Mouse (Mus musculus): ENCODE measurements around the gene Slamf7. TPM values are rescaled to one million over a fixed set of nuclear protein-coding genes. Genes with fewer than 3 reads are reported as not detected.
A peak's percentile ranks its signal among the peaks of the same experiment; 100 is the strongest.

Gene Slamf7
- total RNA-seq (2012; rRNA removed) (6.8 and 10.5 TPM in 2 replicates), total RNA-seq (2014; rRNA removed) (15.4 and 15.8 TPM in 2 replicates), polyA plus RNA-seq (2012; ENCODE audit: insufficient read length, low read depth) (9.5 and 10.6 TPM in 2 replicates)

- in situ Hi-C loops (cut with MboI; ENCODE audit: low pct_ligation_motif_present, low pct_unique_long_range_greater_than_20kb, low sequenced_read_pairs) (no loop called here), dilution Hi-C loops (cut with MboI; ENCODE audit: extremely low pct_ligation_motif_present, extremely low pct_unique_long_range_greater_than_20kb, low sequenced_read_pairs) (no loop called here)
- Histone ChIP-seq H3K27me3 (replicated peaks) (no peaks in the 10 kb centered on the region), H3K79me2 (replicated peaks; ENCODE audit: control insufficient read depth, extremely low read depth, insufficient read depth, poor library complexity, severe bottlenecking) (no peaks in the 10 kb centered on the region), H3K36me3 (replicated peaks in 1 of 2; ENCODE audit: control insufficient read depth in 1 of 2, insufficient read depth in 1 of 2, low read length in 1 of 2) (no peaks in the 10 kb centered on the region), H3K4me1 (ENCODE audit: control insufficient read depth in 1 of 2, insufficient read depth in 2 of 2) (peaks cover 7 to 16% of the 10 kb centered on the region in 2 experiments; a peak in 3 of 4 replicates), H3K27ac (ENCODE audit: insufficient read depth, low read depth) (no peak within 1 kb of the TSS), H3K4me3 (replicated peaks in 1 of 3; ENCODE audit: low read depth in 2 of 3, low read length in 2 of 3, poor library complexity in 1 of 3) (no peak within 1 kb of the TSS), H3K9me3 (replicated peaks; ENCODE audit: low read length) (no peaks in the 10 kb centered on the region), H3K4me2 (ENCODE audit: insufficient read depth, low read depth, poor library complexity, severe bottlenecking) (no peak within 1 kb of the TSS), H3K9ac (ENCODE audit: insufficient read depth, low read depth) (no peak within 1 kb of the TSS)
- TF ChIP-seq MXI1 (IDR thresholded peaks at IDR 0.05; ENCODE audit: low read depth, low read length): no peak
- TF ChIP-seq KAT2A (IDR thresholded peaks at IDR 0.05; ENCODE audit: insufficient replicate concordance, low read length): no peak
- no peak for TF ChIP-seq MAFK (IDR thresholded peaks at IDR 0.05; ENCODE audit: insufficient replicate concordance, low read length)
- no peak for TF ChIP-seq HCFC1 (IDR thresholded peaks at IDR 0.05; ENCODE audit: low read depth, low read length)
- no peak for TF ChIP-seq GABPA (IDR thresholded peaks at IDR 0.05; ENCODE audit: insufficient replicate concordance, low read depth, low read length)
- TF ChIP-seq JUN (IDR thresholded peaks at IDR 0.05; ENCODE audit: insufficient read depth, low read depth, low read length): no peak
- no peak for TF ChIP-seq POLR2AphosphoS2 (IDR thresholded peaks at IDR 0.05; ENCODE audit: low read depth, low read length)
- no peak for TF ChIP-seq BHLHE40 (IDR thresholded peaks at IDR 0.05; ENCODE audit: low read depth, low read length)
- no peak for TF ChIP-seq ZNF384 (IDR thresholded peaks at IDR 0.05; ENCODE audit: low read depth, low read length)
- TF ChIP-seq IRF4 (IDR thresholded peaks at IDR 0.05; ENCODE audit: low read depth, low read length): no peak
- no peak for TF ChIP-seq ETS1 (conservative IDR thresholded peaks at IDR 0.05; ENCODE audit: low read depth, low read length)
- TF ChIP-seq TCF12 (IDR thresholded peaks at IDR 0.05; ENCODE audit: low read depth, low read length): no peak
- TF ChIP-seq CHD2 (IDR thresholded peaks at IDR 0.05; ENCODE audit: low read length): no peak
- no peak for TF ChIP-seq RAD21 (IDR thresholded peaks at IDR 0.05; ENCODE audit: low read depth, low read length)
- DNase-seq (ENCODE audit: extremely low read depth): no peak
These were observed at the start of gene Slamf7 for GRCm38 (mm10) chr1:171652734-171653133. TSS of gene Slamf7 (minus strand) at chr1:171653035.

GRCm38 (mm10) chr1:171698983-171699382 lies 46.1 kb upstream of the Slamf7 start:
- peaks cover 0 to 20% of the 10 kb centered on the region in 2 experiments; a peak in 1 of 4 replicates for H3K4me1 ChIP-seq (ENCODE audit: control insufficient read depth in 1 of 2, insufficient read depth in 2 of 2)
- DNase-seq (ENCODE audit: extremely low read depth): peak; percentile 90
- no peak overlapping the region for H3K27ac ChIP-seq (ENCODE audit: insufficient read depth, low read depth)
- H3K27me3 ChIP-seq (replicated peaks): no peaks in the 10 kb centered on the region
- H3K79me2 ChIP-seq (replicated peaks; ENCODE audit: control insufficient read depth, extremely low read depth, insufficient read depth, poor library complexity, severe bottlenecking): peaks cover 10% of the 10 kb centered on the region; the same call in 1 of the 2 replicates
- no peak overlapping the region for H3K4me3 ChIP-seq (replicated peaks in 1 of 3; ENCODE audit: low read depth in 2 of 3, low read length in 2 of 3, poor library complexity in 1 of 3)
- H3K36me3 ChIP-seq (replicated peaks in 1 of 2; ENCODE audit: control insufficient read depth in 1 of 2, insufficient read depth in 1 of 2, low read length in 1 of 2): peaks cover 41 to 83% of the 10 kb centered on the region in 2 experiments
- H3K9me3 ChIP-seq (replicated peaks; ENCODE audit: low read length): no peaks in the 10 kb centered on the region
- peak; percentile 52 for TF ChIP-seq ZC3H11A (IDR thresholded peaks at IDR 0.05; ENCODE audit: low read depth, low read length)
- no peak for TF ChIP-seq UBTF (IDR thresholded peaks at IDR 0.05; ENCODE audit: low read depth, low read length)
- no peak for TF ChIP-seq EP300 (IDR thresholded peaks at IDR 0.05; ENCODE audit: low read length)
- TF ChIP-seq POLR2AphosphoS2 (IDR thresholded peaks at IDR 0.05; ENCODE audit: low read depth, low read length): no peak
- no peak for TF ChIP-seq ELF1 (IDR thresholded peaks at IDR 0.05; ENCODE audit: low read depth, low read length)
- TF ChIP-seq CTCF (conservative IDR thresholded peaks at IDR 0.05 in 1 of 2, IDR thresholded peaks at IDR 0.05 in 1 of 2; ENCODE audit: low read depth in 2 of 2, low read length in 2 of 2): peak; percentile 38 to 98; a peak in 3 of 4 replicates
- peak; percentile 73 for TF ChIP-seq ZNF384 (IDR thresholded peaks at IDR 0.05; ENCODE audit: low read depth, low read length)
- no peak for TF ChIP-seq ZKSCAN1 (IDR thresholded peaks at IDR 0.05; ENCODE audit: borderline replicate concordance, low read depth, low read length)
- TF ChIP-seq RCOR1 (conservative IDR thresholded peaks at IDR 0.05; ENCODE audit: low read depth, low read length): no peak
- no peak for TF ChIP-seq TCF12 (IDR thresholded peaks at IDR 0.05; ENCODE audit: low read depth, low read length)
- no peak for TF ChIP-seq E2F4 (IDR thresholded peaks at IDR 0.05; ENCODE audit: insufficient replicate concordance, low read depth, low read length)
- TF ChIP-seq RAD21 (IDR thresholded peaks at IDR 0.05; ENCODE audit: low read depth, low read length): peak; percentile 90
- no peak for TF ChIP-seq JUND (conservative IDR thresholded peaks at IDR 0.05; ENCODE audit: low read depth, low read length)
- no peak for TF ChIP-seq CHD1 (IDR thresholded peaks at IDR 0.05; ENCODE audit: low read depth, low read length)
- peak; percentile 94 for TF ChIP-seq SMC3 (IDR thresholded peaks at IDR 0.05; ENCODE audit: low read depth, low read length)
- no peak for TF ChIP-seq MXI1 (IDR thresholded peaks at IDR 0.05; ENCODE audit: low read depth, low read length)
- TF ChIP-seq BHLHE40 (IDR thresholded peaks at IDR 0.05; ENCODE audit: low read depth, low read length): no peak
- TF ChIP-seq ETS1 (conservative IDR thresholded peaks at IDR 0.05; ENCODE audit: low read depth, low read length): no peak
- no peak for TF ChIP-seq HCFC1 (IDR thresholded peaks at IDR 0.05; ENCODE audit: low read depth, low read length)
- no peak for TF ChIP-seq MAFK (IDR thresholded peaks at IDR 0.05; ENCODE audit: insufficient replicate concordance, low read length)
- no peak for TF ChIP-seq USF2 (conservative IDR thresholded peaks at IDR 0.05; ENCODE audit: low read depth, low read length)
- TF ChIP-seq POLR2A (IDR thresholded peaks at IDR 0.05; ENCODE audit: low read depth, low read length): no peak
- dilution Hi-C loops (cut with MboI; ENCODE audit: extremely low pct_ligation_motif_present, extremely low pct_unique_long_range_greater_than_20kb, low sequenced_read_pairs) (no loop called here), in situ Hi-C loops (cut with MboI; ENCODE audit: low pct_ligation_motif_present, low pct_unique_long_range_greater_than_20kb, low sequenced_read_pairs) (no loop called here)
- H3K9ac ChIP-seq (ENCODE audit: insufficient read depth, low read depth): no peak overlapping the region
- H3K4me2 ChIP-seq (ENCODE audit: insufficient read depth, low read depth, poor library complexity, severe bottlenecking): no peak overlapping the region
